Mouse (Mus musculus): ENCODE measurements around the gene Mamstr. TPM values are rescaled to one million over a fixed set of nuclear protein-coding genes. Genes with fewer than 3 reads are reported as not detected.

Mamstr gene
- total RNA-seq, 2 experiments from 2014 or later = 1.2 to 2.2 TPM

GRCm38 (mm10) chr7:45625481-45625880 lies 14.3 kb upstream of the Mamstr start:
- intact Hi-C loops (cut with DNase I) = loop anchor here (5.0 kb wide), 1 partner anchor 57 kb away; the partner anchor contains the start of gene Ntn5
- DNase-seq (ENCODE audit: extremely low spot score in 1 of 2, low spot score in 2 of 2) = no peak

GRCm38 (mm10) chr7:45626571-45627076 lies 13.2 kb upstream of the Mamstr start:
- intact Hi-C loops (cut with DNase I) = loop anchor here (5.0 kb wide), 1 partner anchor 56 kb away; the partner anchor contains the start of gene Ntn5
- DNase-seq (ENCODE audit: extremely low spot score in 1 of 2, low spot score in 2 of 2) = no peak

- intact Hi-C loops (cut with DNase I) = loop anchor here (5.0 kb wide), 1 partner anchor 55 kb away; the partner anchor contains the start of gene Ntn5
- DNase-seq (ENCODE audit: extremely low spot score in 1 of 2, low spot score in 2 of 2) = peak in 1 of 2 experiments; percentile 84
Measured at GRCm38 (mm10) chr7:45627261-45627660, 12.5 kb upstream of the Mamstr start, which contains the start of gene Rasip1. Gene Rasip1, plus strand, starts transcription at chr7:45627488.

- intact Hi-C loops (cut with DNase I) = loop anchor here (5.0 kb wide), 1 partner anchor 54 kb away; the partner anchor contains the start of gene Ntn5
- peak; percentile 65 to 95 for DNase-seq (ENCODE audit: extremely low spot score in 1 of 2, low spot score in 2 of 2)
Measured at GRCm38 (mm10) chr7:45628364-45629294, 11.1 kb upstream of the Mamstr start.

GRCm38 (mm10) chr7:45630064-45630907 lies 9.5 kb upstream of the Mamstr start:
- intact Hi-C loops (cut with DNase I) = no loop called here
- DNase-seq (ENCODE audit: extremely low spot score in 1 of 2, low spot score in 2 of 2) = no peak

- intact Hi-C loops (cut with DNase I) = no loop called here
- DNase-seq (ENCODE audit: extremely low spot score in 1 of 2, low spot score in 2 of 2) = peak in 1 of 2 experiments; percentile 61
Measured at GRCm38 (mm10) chr7:45632499-45632898, 7.3 kb upstream of the Mamstr start.

- DNase-seq (ENCODE audit: extremely low spot score in 1 of 2, low spot score in 2 of 2) = no peak
- intact Hi-C loops (cut with DNase I) = no loop called here
Measured at GRCm38 (mm10) chr7:45634946-45635681, 4.7 kb upstream of the Mamstr start.

GRCm38 (mm10) chr7:45635711-45636688 lies 3.8 kb upstream of the Mamstr start:
- DNase-seq (ENCODE audit: extremely low spot score in 1 of 2, low spot score in 2 of 2) = peak in 1 of 2 experiments; percentile 73
- intact Hi-C loops (cut with DNase I) = no loop called here

GRCm38 (mm10) chr7:45637710-45638109 lies 2.1 kb upstream of the Mamstr start:
- no peak for DNase-seq (ENCODE audit: extremely low spot score in 1 of 2, low spot score in 2 of 2)
- intact Hi-C loops (cut with DNase I) = no loop called here

GRCm38 (mm10) chr7:45638623-45639401 lies 965 bp upstream of the Mamstr start:
- DNase-seq (ENCODE audit: extremely low spot score in 1 of 2, low spot score in 2 of 2) = peak; percentile 96 to 97
- intact Hi-C loops (cut with DNase I) = no loop called here

GRCm38 (mm10) chr7:45640191-45640957 lies 597 bp downstream of the Mamstr start:
- intact Hi-C loops (cut with DNase I) = loop anchor here (5.0 kb wide), 1 partner anchor 42 kb away; the partner anchor contains the start of gene Ntn5
- DNase-seq (ENCODE audit: extremely low spot score in 1 of 2, low spot score in 2 of 2) = no peak

GRCm38 (mm10) chr7:45641391-45642040 lies 1.7 kb downstream of the Mamstr start:
- intact Hi-C loops (cut with DNase I) = loop anchor here (5.0 kb wide), 1 partner anchor 41 kb away; the partner anchor contains the start of gene Ntn5
- DNase-seq (ENCODE audit: extremely low spot score in 1 of 2, low spot score in 2 of 2) = no peak

- intact Hi-C loops (cut with DNase I) = loop anchor here (5.0 kb wide), 1 partner anchor 40 kb away; the partner anchor contains the start of gene Ntn5
Measured at GRCm38 (mm10) chr7:45642083-45642482, 2.3 kb downstream of the Mamstr start.

GRCm38 (mm10) chr7:45642503-45643255 lies 2.9 kb downstream of the Mamstr start:
- DNase-seq (ENCODE audit: extremely low spot score in 1 of 2, low spot score in 2 of 2) = no peak
- intact Hi-C loops (cut with DNase I) = loop anchor here (5.0 kb wide), 1 partner anchor 40 kb away; the partner anchor contains the start of gene Ntn5

More at GRCm38 (mm10) chr7:45642083-45642482, 2.3 kb downstream of the Mamstr start:
- no peak for DNase-seq (ENCODE audit: extremely low spot score in 1 of 2, low spot score in 2 of 2)
